Mouse (Mus musculus): Measurements from ENCODE around the gene Zfp106. TPM values are rescaled to one million over a fixed set of nuclear protein-coding genes. Genes with fewer than 3 reads are reported as not detected.

Gene Zfp106
- polyA plus RNA-seq, 1 experiment from 2014 or later: 58.3 TPM

GRCm38 (mm10) chr2:120531223-120531622, 32.4 kb downstream of the Zfp106 start:
- Histone ChIP-seq H3K27ac (no peak overlapping the region), H3K9ac (no peak overlapping the region), H3K36me3 (peaks cover 72% of the 10 kb centered on the region), H3K27me3 (no peaks in the 10 kb centered on the region), H3K4me3 (no peak overlapping the region), H3K9me3 (replicated peaks) (no peaks in the 10 kb centered on the region), H3K4me2 (replicated peaks) (no peak overlapping the region), H3K4me1 (no peaks in the 10 kb centered on the region)
- no peak for ATAC-seq (ENCODE audit: low FRiP score)
- 92% methylated on average over 4 of the region's 4 CpGs for WGBS

GRCm38 (mm10) chr2:120529531-120529930, 34.1 kb downstream of the Zfp106 start:
- H3K27ac ChIP-seq: no peak overlapping the region
- no peaks in the 10 kb centered on the region for H3K4me1 ChIP-seq
- H3K27me3 ChIP-seq: no peaks in the 10 kb centered on the region
- H3K4me3 ChIP-seq: no peak overlapping the region
- no peak for ATAC-seq (ENCODE audit: low FRiP score)
- H3K9ac ChIP-seq: no peak overlapping the region
- H3K4me2 ChIP-seq (replicated peaks): no peak overlapping the region
- H3K9me3 ChIP-seq (replicated peaks): no peaks in the 10 kb centered on the region
- peaks cover 78% of the 10 kb centered on the region for H3K36me3 ChIP-seq

- no peak overlapping the region for H3K4me2 ChIP-seq (replicated peaks)
- H3K27ac ChIP-seq: no peak overlapping the region
- no peaks in the 10 kb centered on the region for H3K9me3 ChIP-seq (replicated peaks)
- WGBS: 86% methylated on average over 5 of the region's 5 CpGs
- no peak overlapping the region for H3K4me3 ChIP-seq
- H3K9ac ChIP-seq: no peak overlapping the region
- peaks cover 83% of the 10 kb centered on the region for H3K36me3 ChIP-seq
- H3K27me3 ChIP-seq: no peaks in the 10 kb centered on the region
- no peak for ATAC-seq (ENCODE audit: low FRiP score)
- H3K4me1 ChIP-seq: no peaks in the 10 kb centered on the region
Measured at GRCm38 (mm10) chr2:120526771-120527170, 36.9 kb downstream of the Zfp106 start.

- Histone ChIP-seq H3K9ac (no peak overlapping the region), H3K27me3 (no peaks in the 10 kb centered on the region), H3K9me3 (replicated peaks) (no peaks in the 10 kb centered on the region), H3K4me2 (replicated peaks) (no peak overlapping the region), H3K27ac (no peak overlapping the region), H3K36me3 (peaks cover 93% of the 10 kb centered on the region), H3K4me1 (no peaks in the 10 kb centered on the region), H3K4me3 (no peak overlapping the region)
- no peak for ATAC-seq (ENCODE audit: low FRiP score)
- WGBS: 95% methylated on average over 5 of the region's 5 CpGs
Measured at GRCm38 (mm10) chr2:120518547-120519210, 45.0 kb downstream of the Zfp106 start.

GRCm38 (mm10) chr2:120514181-120514580, 49.5 kb downstream of the Zfp106 start:
- H3K27me3 ChIP-seq: no peaks in the 10 kb centered on the region
- H3K27ac ChIP-seq: no peak overlapping the region
- no peaks in the 10 kb centered on the region for H3K4me1 ChIP-seq
- no peaks in the 10 kb centered on the region for H3K9me3 ChIP-seq (replicated peaks)
- no peak overlapping the region for H3K4me3 ChIP-seq
- H3K36me3 ChIP-seq: peaks cover 88% of the 10 kb centered on the region
- H3K4me2 ChIP-seq (replicated peaks): no peak overlapping the region
- H3K9ac ChIP-seq: no peak overlapping the region
- WGBS: 95% methylated on average over 4 of the region's 4 CpGs
- no peak for ATAC-seq (ENCODE audit: low FRiP score)

- Histone ChIP-seq H3K4me1 (peaks cover 12% of the 10 kb centered on the region; the same call in 1 of the 2 replicates), H3K36me3 (peaks cover 35% of the 10 kb centered on the region), H3K9me3 (replicated peaks) (no peaks in the 10 kb centered on the region), H3K9ac (no peak overlapping the region), H3K27me3 (no peaks in the 10 kb centered on the region), H3K4me2 (replicated peaks) (no peak overlapping the region), H3K4me3 (no peak overlapping the region), H3K27ac (no peak overlapping the region)
- ATAC-seq (ENCODE audit: low FRiP score): no peak
- WGBS: 88% methylated on average over 5 of the region's 5 CpGs
Measured at GRCm38 (mm10) chr2:120503992-120504391, 59.7 kb downstream of the Zfp106 start.

- Histone ChIP-seq H3K27me3 (no peaks in the 10 kb centered on the region), H3K9me3 (replicated peaks) (no peaks in the 10 kb centered on the region), H3K27ac (no peak overlapping the region), H3K4me1 (peaks cover 12% of the 10 kb centered on the region; the same call in 1 of the 2 replicates), H3K4me2 (replicated peaks) (no peak overlapping the region), H3K4me3 (no peak overlapping the region), H3K9ac (no peak overlapping the region), H3K36me3 (peaks cover 26% of the 10 kb centered on the region)
- ATAC-seq (ENCODE audit: low FRiP score): no peak
- WGBS: 94% methylated on average over 6 of the region's 6 CpGs
Measured at GRCm38 (mm10) chr2:120503094-120503493, 60.5 kb downstream of the Zfp106 start.

- Histone ChIP-seq H3K27ac (no peak overlapping the region), H3K9me3 (replicated peaks) (no peaks in the 10 kb centered on the region), H3K4me1 (peaks cover 12% of the 10 kb centered on the region; the same call in 1 of the 2 replicates), H3K4me2 (replicated peaks) (no peak overlapping the region), H3K36me3 (peaks cover 23% of the 10 kb centered on the region), H3K9ac (no peak overlapping the region), H3K27me3 (no peaks in the 10 kb centered on the region), H3K4me3 (no peak overlapping the region)
- no peak for ATAC-seq (ENCODE audit: low FRiP score)
- WGBS: 88% methylated on average over 3 of the region's 3 CpGs
Measured at GRCm38 (mm10) chr2:120502605-120502990, 61.0 kb downstream of the Zfp106 start.

- no peak overlapping the region for H3K4me2 ChIP-seq (replicated peaks)
- H3K4me3 ChIP-seq: no peak overlapping the region
- peaks cover 12% of the 10 kb centered on the region; the same call in 1 of the 2 replicates for H3K4me1 ChIP-seq
- no peaks in the 10 kb centered on the region for H3K9me3 ChIP-seq (replicated peaks)
- peaks cover 23% of the 10 kb centered on the region for H3K36me3 ChIP-seq
- ATAC-seq (ENCODE audit: low FRiP score): no peak
- H3K27me3 ChIP-seq: no peaks in the 10 kb centered on the region
- WGBS: 75% methylated on average over 13 of the region's 13 CpGs
- H3K9ac ChIP-seq: no peak overlapping the region
- H3K27ac ChIP-seq: no peak overlapping the region
Measured at GRCm38 (mm10) chr2:120501931-120502604, 61.6 kb downstream of the Zfp106 start.

- WGBS: 34% methylated on average over 17 of the region's 17 CpGs
Measured at GRCm38 (mm10) chr2:120501136-120501918, 62.3 kb downstream of the Zfp106 start.

GRCm38 (mm10) chr2:120499971-120500471, 63.6 kb downstream of the Zfp106 start:
- Histone ChIP-seq H3K4me2 (replicated peaks) (no peak overlapping the region), H3K4me1 (peaks cover 12% of the 10 kb centered on the region; the same call in 1 of the 2 replicates), H3K9ac (no peak overlapping the region), H3K36me3 (peaks cover 12% of the 10 kb centered on the region), H3K27ac (no peak overlapping the region), H3K4me3 (no peak overlapping the region), H3K9me3 (replicated peaks) (no peaks in the 10 kb centered on the region), H3K27me3 (no peaks in the 10 kb centered on the region)
- WGBS: 69% methylated on average over 6 of the region's 6 CpGs
- ATAC-seq (ENCODE audit: low FRiP score): no peak

More at GRCm38 (mm10) chr2:120501136-120501918, 62.3 kb downstream of the Zfp106 start:
- no peaks in the 10 kb centered on the region for H3K27me3 ChIP-seq
- peaks cover 20% of the 10 kb centered on the region for H3K36me3 ChIP-seq
- no peak overlapping the region for H3K4me2 ChIP-seq (replicated peaks)
- H3K27ac ChIP-seq: no peak overlapping the region
- ATAC-seq (ENCODE audit: low FRiP score): no peak
- H3K9me3 ChIP-seq (replicated peaks): no peaks in the 10 kb centered on the region
- no peak overlapping the region for H3K4me3 ChIP-seq
- peaks cover 12% of the 10 kb centered on the region; the same call in 1 of the 2 replicates for H3K4me1 ChIP-seq
- H3K9ac ChIP-seq: no peak overlapping the region; the same call in 1 of the 2 replicates

- no peak for ATAC-seq (ENCODE audit: low FRiP score)
- Histone ChIP-seq H3K27ac (no peak overlapping the region), H3K27me3 (no peaks in the 10 kb centered on the region), H3K9ac (no peak overlapping the region), H3K36me3 (no peaks in the 10 kb centered on the region), H3K4me2 (replicated peaks) (no peak overlapping the region), H3K4me3 (no peak overlapping the region), H3K9me3 (replicated peaks) (no peaks in the 10 kb centered on the region), H3K4me1 (peaks cover 4% of the 10 kb centered on the region; the same call in 1 of the 2 replicates)
- 82% methylated on average over 3 of the region's 3 CpGs for WGBS
Measured at GRCm38 (mm10) chr2:120496511-120496910, 67.1 kb downstream of the Zfp106 start.

All from hindbrain, embryonic 12.5 days (tissue).